Mouse (Mus musculus) ES-E14 (cell line): ENCODE results near the gene Hspb9.
A peak's percentile ranks its signal among the peaks of the same experiment; 100 is the strongest.

Experiments
- CHD2 ChIP-seq: IDR thresholded peaks from 2 replicates; pipeline ENCODE4 v1.6.1; 2014; ENCODE audit warnings: mild to moderate bottlenecking, low read depth, low read length, inconsistent platforms
- HCFC1 ChIP-seq: IDR thresholded peaks from 2 replicates; pipeline ENCODE4 v1.6.1; 2012; ENCODE audit warnings: low read length, inconsistent platforms, borderline replicate concordance; ENCODE audit not compliant: insufficient read depth
- ZC3H11A ChIP-seq: IDR thresholded peaks from 2 replicates; pipeline ENCODE4 v1.6.1; 2012; ENCODE audit warnings: low read depth, mild to moderate bottlenecking, inconsistent platforms, low read length, borderline replicate concordance
- ZNF384 ChIP-seq: IDR thresholded peaks from 2 replicates; pipeline ENCODE4 v1.6.1; 2012; ENCODE audit warnings: low read depth, low read length, inconsistent platforms

GRCm38 (mm10) chr11:100703851-100704531 lies 9.7 kb upstream of the Hspb9 start, which contains the start of gene Dhx58:
- TF ChIP-seq ZNF384 (peak; percentile 52; the same call in 1 of the 2 replicates), HCFC1 (no peak), CHD2 (no peak), ZC3H11A (no peak)
